Mouse (Mus musculus) cortical plate, adult 2 months (tissue): ENCODE measurements around the gene Tlr9.

Experiments
- CTCF ChIP-seq: fragments of 200-500 bp; IDR thresholded peaks from 2 replicates; pipeline ENCODE4 v1.5.1; 2011; ENCODE audit warnings: mild to moderate bottlenecking, control low read depth, low read length; ENCODE audit not compliant: insufficient read depth; ENCODE audit errors: extremely low read depth
- POLR2A ChIP-seq: fragments of 200-500 bp; IDR thresholded peaks from 2 replicates; pipeline ENCODE4 v1.6.1; 2011; ENCODE audit warnings: mild to moderate bottlenecking, low read length, control low read depth; ENCODE audit not compliant: insufficient read depth; ENCODE audit errors: extremely low read depth

DNA sequence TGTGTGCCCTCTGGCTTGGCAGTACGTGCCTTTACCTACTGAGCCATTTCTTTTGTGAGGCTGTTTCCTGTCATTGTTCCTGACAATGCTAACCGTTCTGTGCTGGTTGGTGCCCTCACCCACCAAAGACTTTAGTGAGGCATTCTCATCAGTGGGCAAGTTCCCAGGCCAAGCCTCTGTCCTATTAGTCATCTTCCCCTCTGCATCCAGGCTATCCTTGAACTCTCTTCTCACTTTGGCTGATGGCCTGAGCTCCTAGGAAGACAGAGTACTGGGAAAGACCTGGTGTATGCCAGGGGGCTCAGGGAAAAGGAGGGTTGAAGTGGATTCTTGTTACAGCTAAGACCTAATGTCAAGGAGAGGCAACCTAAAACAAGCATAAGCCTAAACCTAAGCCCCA lies 31.6 kb downstream of the Tlr9 start:
- TF ChIP-seq CTCF (no peak), POLR2A (no peak)
